Mouse (Mus musculus) spleen, adult 12 weeks (tissue): ENCODE measurements around the gene Hist1h1a.
"Not testable (repeated sequence)": the region's sequence is repeated elsewhere in the genome, so short reads cannot be mapped to it uniquely, and the experiment has no call there.

ENCODE experiments used
- DNase-seq: peaks from one replicate; pipeline ENCODE4 v3.0.0; 2022; ENCODE audit warnings: low spot score

Hist1h1a gene

DNA sequence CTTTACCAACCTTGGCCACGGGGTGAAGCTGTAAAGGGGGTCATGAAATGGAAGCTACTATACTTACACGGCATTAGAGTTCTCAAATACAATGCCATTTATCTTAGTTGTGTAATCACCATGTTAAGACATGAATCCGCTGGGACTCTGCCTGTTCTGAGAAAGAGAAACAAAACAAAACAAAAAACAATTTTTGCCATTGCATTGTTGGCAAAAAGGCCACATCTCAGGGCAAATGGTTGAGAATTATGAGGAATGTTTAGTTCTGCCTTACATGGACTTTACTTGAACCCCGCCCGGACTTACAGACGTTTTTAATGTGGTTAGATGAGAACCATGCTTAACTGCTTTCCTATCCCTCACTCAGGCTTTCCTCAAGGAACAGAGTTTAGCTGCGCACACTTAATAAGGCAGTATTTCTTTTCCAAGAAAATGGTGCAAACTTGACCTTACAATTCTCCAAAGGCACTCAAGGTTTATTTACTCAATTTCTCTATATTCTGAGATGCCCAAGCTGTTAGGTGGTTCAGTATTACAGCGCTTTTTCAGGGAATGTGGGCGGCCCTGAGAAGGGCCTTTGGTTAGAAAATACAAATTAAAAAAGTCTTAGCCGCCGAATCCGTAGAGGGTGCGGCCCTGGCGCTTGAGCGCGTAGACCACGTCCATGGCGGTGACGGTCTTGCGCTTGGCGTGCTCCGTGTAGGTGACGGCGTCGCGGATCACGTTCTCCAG is 3.1 kb upstream of the Hist1h1a start:
- no peak for DNase-seq

DNA sequence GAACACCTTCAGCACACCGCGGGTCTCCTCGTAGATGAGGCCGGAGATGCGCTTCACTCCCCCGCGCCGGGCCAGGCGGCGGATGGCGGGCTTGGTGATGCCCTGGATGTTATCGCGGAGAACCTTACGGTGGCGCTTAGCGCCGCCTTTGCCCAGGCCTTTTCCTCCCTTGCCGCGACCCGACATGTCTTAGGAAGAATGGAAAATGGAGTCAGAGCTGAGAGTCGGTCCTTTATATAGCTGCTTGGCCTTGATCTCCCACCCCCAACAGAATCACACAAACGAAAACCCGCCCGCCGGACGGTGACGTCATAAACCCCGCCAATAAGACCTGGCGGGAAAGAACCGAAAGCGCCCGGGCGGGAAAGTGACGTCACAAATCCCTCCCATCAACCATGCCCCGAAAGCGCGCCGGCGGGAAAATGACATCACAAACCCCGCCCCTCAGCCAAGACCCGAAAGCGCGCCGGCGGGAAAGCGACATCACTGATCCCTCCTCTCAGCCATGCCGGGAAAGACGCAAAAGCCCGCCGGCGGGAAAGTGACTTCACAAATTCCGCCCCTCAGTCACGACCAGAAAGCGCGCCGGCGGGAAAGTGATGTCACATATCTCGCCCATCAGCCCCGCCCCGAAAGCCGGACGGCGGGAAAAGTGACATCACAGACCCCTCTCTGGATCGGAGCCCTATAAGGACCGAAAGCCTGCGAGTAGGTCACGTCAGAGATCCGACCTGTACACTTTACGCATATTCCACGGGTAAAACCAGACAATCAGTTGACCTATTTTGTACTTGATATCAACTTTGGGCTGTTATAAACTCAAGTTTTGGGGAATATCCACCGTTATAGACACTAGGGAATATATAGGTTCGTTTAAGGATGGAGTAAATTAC is 2.2 kb upstream of the Hist1h1a start, which contains the start of gene Hist1h4a:
TSS of gene Hist1h4a (minus strand) at position 259 of the 893 bp plus-strand sequence.
- DNase-seq = peak; percentile 95

- DNase-seq = peak; percentile 74
Measured at GRCm38 (mm10) chr13:23761871-23762821, 1.3 kb upstream of the Hist1h1a start, which contains the start of gene Hist1h3a. Hist1h3a (minus strand) TSS chr13:23762386.

DNA sequence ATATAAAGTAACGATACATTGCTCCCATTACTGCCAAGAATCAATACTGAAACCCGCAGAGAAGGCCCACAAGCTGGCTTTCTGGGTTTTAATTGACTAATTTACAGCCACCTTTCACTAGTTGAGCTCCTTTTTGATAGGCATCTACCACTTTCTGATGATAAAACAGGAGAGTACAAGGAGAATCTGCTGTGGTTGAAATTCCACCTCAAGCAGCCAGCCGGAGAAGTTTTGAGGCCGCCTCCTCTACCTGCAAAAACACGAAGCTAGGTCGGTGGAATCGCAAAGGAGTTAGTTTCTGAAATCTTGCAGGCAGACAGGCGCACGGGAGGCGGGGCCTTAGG is 252 bp upstream of the Hist1h1a start:
- no peak for DNase-seq

GRCm38 (mm10) chr13:23764324-23765171 is 1.1 kb downstream of the Hist1h1a start:
- no peak for DNase-seq

GRCm38 (mm10) chr13:23765172-23765513 is 1.7 kb downstream of the Hist1h1a start:
- DNase-seq = no peak

- no peak for DNase-seq
Measured at GRCm38 (mm10) chr13:23766772-23767171, 3.3 kb downstream of the Hist1h1a start.

- no peak for DNase-seq
Measured at GRCm38 (mm10) chr13:23768834-23769397, 5.5 kb downstream of the Hist1h1a start.

- DNase-seq = not testable (repeated sequence)
Measured at GRCm38 (mm10) chr13:23769613-23770012, 6.1 kb downstream of the Hist1h1a start, which contains the start of gene Trim38. Trim38 (plus strand) TSS chr13:23769913.

GRCm38 (mm10) chr13:23772561-23773313 is 9.3 kb downstream of the Hist1h1a start:
- DNase-seq = no peak

- no peak for DNase-seq
Measured at GRCm38 (mm10) chr13:23778339-23778738, 14.9 kb downstream of the Hist1h1a start.

DNA sequence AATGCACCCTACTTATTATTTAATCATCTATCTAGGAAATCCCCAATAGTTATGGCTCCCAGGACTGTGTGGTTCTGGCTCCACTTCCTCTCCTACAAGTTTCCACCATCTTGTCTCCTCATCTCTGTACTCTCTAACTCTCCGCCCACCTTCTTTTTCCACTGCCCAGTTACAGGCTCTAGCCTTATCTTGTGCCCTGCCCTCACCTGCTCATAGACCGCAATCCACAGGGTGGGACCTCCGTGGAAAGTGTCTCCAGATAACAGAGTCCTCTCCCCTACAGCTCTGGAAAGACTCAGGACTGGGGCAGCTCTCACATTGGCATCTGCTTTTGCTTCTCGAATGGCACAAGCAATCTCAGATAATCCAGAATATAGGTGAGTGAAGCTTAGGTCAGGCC is 15.6 kb downstream of the Hist1h1a start:
- DNase-seq = no peak

DNA sequence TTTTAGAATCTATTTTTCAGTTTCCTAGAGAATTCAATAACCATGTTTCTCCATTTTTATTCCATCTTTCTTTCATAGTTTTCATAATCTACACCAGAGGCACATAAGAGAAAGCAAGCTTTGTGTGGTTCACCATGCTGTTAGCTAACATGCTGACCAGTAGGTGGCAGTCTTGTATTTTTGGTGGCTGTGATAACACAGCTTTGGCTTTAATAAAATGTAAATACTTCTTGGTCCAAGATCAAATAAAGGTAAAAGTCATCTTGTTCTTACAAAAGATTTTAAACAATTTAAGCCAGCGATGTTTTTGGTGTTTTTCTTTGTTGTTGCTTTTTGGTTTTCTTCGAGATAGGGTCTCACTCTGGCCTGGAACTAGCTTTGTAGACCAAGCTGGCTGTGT is 29.1 kb downstream of the Hist1h1a start:
- DNase-seq = no peak

- DNase-seq = no peak
Measured at GRCm38 (mm10) chr13:23799405-23799804, 35.9 kb downstream of the Hist1h1a start.

DNA sequence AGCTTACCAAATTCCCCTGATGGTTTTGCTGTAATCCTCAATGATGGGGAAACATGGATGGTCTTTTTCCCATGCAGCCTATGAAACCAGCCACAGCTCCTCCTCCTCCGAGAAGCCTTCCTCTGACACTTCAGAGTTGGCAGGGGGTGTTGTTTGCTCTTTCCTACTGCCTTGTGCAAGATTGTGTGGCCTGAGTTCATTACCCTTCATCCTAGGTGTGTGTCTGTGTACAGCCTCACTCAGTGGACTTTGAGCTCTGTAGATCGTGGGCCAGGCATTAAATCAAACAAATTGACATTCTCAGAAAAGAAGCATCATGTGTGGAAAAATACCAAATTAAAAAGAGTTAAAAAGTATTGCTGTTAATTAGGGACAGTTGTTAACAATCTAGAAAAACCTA is 41.1 kb downstream of the Hist1h1a start:
- DNase-seq = no peak

GRCm38 (mm10) chr13:23806422-23807052 is 43.1 kb downstream of the Hist1h1a start, which contains the start of gene Slc17a2:
Slc17a2 (plus strand) TSS chr13:23806993.
- no peak for DNase-seq
